Comparison of ENCODE assay signal across 28 mouse cellular contexts in genomic region chr5:37836267-37836646, GRCm38 (mm10). TPM values are rescaled to one million over a fixed set of nuclear protein-coding genes. Genes with fewer than 3 reads are reported as not detected.
DNase-seq lines count a peak whose midpoint lies in the region; ATAC-seq lines count a peak whose summit lies in the region.
"Had no signal": no experiment of that assay in that cellular context is flagged by ENCODE, and none has a peak within 500 bp of the region (broad histone marks: within the 10 kb centered on the region; RNA-seq: fewer than 3 reads in every experiment).

No protein-coding gene starts in this region.

- no peak overlapping the region for H3K27ac ChIP-seq in neural tube, embryonic 11.5 days (ENCODE audit: low read depth, low read length)
- H3K27ac ChIP-seq in hindbrain, embryonic 13.5 days: no peak overlapping the region
- no peak overlapping the region for H3K27ac ChIP-seq in midbrain, embryonic 15.5 days
- H3K27ac ChIP-seq: forebrain, embryonic 13.5 days; liver, embryonic 14.5 days; macrophage had no signal

- H3K36me3 ChIP-seq in neural tube, embryonic 11.5 days (ENCODE audit: control insufficient read depth, insufficient read depth, low read length): no peaks in the 10 kb centered on the region
- no peaks in the 10 kb centered on the region for H3K36me3 ChIP-seq in hindbrain, embryonic 13.5 days
- no peaks in the 10 kb centered on the region for H3K36me3 ChIP-seq in midbrain, embryonic 15.5 days (replicated peaks)

- H3K9ac ChIP-seq in neural tube, embryonic 11.5 days (ENCODE audit: low read length): no peak overlapping the region
- H3K9ac ChIP-seq in hindbrain, embryonic 13.5 days: no peak overlapping the region
- no peak overlapping the region for H3K9ac ChIP-seq in midbrain, embryonic 15.5 days
- H3K9ac ChIP-seq: forebrain, embryonic 13.5 days; liver, embryonic 14.5 days had no signal

- WGBS in neural tube, embryonic 11.5 days: 51% methylated on average over 3 of the region's 3 CpGs
- 32% methylated on average over 3 of the region's 3 CpGs for WGBS in hindbrain, embryonic 13.5 days
- 34% methylated on average over 3 of the region's 3 CpGs for WGBS in midbrain, embryonic 15.5 days

- peak; percentile 35; the same call in 1 of the 2 replicates for ATAC-seq in neural tube, embryonic 11.5 days (ENCODE audit: insufficient read depth, low FRiP score, low TSS enrichment)
- ATAC-seq in hindbrain, embryonic 13.5 days (ENCODE audit: low FRiP score): peak; percentile 30; the same call in 1 of the 2 replicates
- 0 out of 2 replicates have a peak, but pooled peaks have one; percentile 24 for ATAC-seq in midbrain, embryonic 15.5 days (replicated peaks)
- ATAC-seq: forebrain, embryonic 13.5 days; intestine, embryonic 16.5 days had no signal

- no peak for DNase-seq in neural tube, embryonic 11.5 days (ENCODE audit: low spot score)
- DNase-seq in neural tube, embryonic 10.5 days (ENCODE audit: extremely low spot score, low spot score): no peak
- no peak for DNase-seq in left cerebral cortex, adult 18-20 months (ENCODE audit: low spot score in 2 of 2)
- no peak for DNase-seq in thymus, postnatal 10 days (ENCODE audit: low spot score in 2 of 2)
- no peak for DNase-seq in testis, postnatal 10 days (ENCODE audit: low spot score)
- DNase-seq: adrenal gland, postnatal 36 days; cerebellum, adult 8-10 months; cerebellum, postnatal 25 days; gastrocnemius, postnatal 14 days; kidney, adult 9 months; kidney, postnatal 10 days; layer of hippocampus, adult 9-11 months; liver; lung, adult 2 months; lung, postnatal 10 days; spleen, adult 18-20 months; thymus, adult 18-20 months; thymus, postnatal 36 days had no signal

- peaks cover 49% of the 10 kb centered on the region for H3K27me3 ChIP-seq in neural tube, embryonic 11.5 days (ENCODE audit: control insufficient read depth, insufficient read depth, low read length)
- H3K27me3 ChIP-seq in hindbrain, embryonic 13.5 days: peaks cover 87% of the 10 kb centered on the region
- H3K27me3 ChIP-seq in midbrain, embryonic 15.5 days (replicated peaks): peaks cover 91% of the 10 kb centered on the region

- no peaks in the 10 kb centered on the region for H3K9me3 ChIP-seq in neural tube, embryonic 11.5 days (ENCODE audit: control insufficient read depth, low read length)
- no peaks in the 10 kb centered on the region for H3K9me3 ChIP-seq in hindbrain, embryonic 13.5 days
- no peaks in the 10 kb centered on the region for H3K9me3 ChIP-seq in midbrain, embryonic 15.5 days
- H3K9me3 ChIP-seq: forebrain, embryonic 13.5 days had no signal

- H3K4me2 ChIP-seq in neural tube, embryonic 11.5 days (ENCODE audit: low read depth): no peak overlapping the region
- H3K4me2 ChIP-seq in hindbrain, embryonic 13.5 days: no peak overlapping the region
- no peak overlapping the region for H3K4me2 ChIP-seq in midbrain, embryonic 15.5 days
- H3K4me2 ChIP-seq: forebrain, embryonic 13.5 days had no signal

- H3K4me3 ChIP-seq in neural tube, embryonic 11.5 days (ENCODE audit: low read depth, low read length): no peak overlapping the region
- H3K4me3 ChIP-seq in hindbrain, embryonic 13.5 days: no peak overlapping the region
- no peak overlapping the region for H3K4me3 ChIP-seq in midbrain, embryonic 15.5 days
- H3K4me3 ChIP-seq: forebrain, embryonic 13.5 days had no signal

- 0 out of 2 replicates have a peak, but pooled peaks cover 6% of the 10 kb centered on the region for H3K4me1 ChIP-seq in neural tube, embryonic 11.5 days (ENCODE audit: control insufficient read depth, insufficient read depth, low read length)
- peaks cover 21% of the 10 kb centered on the region for H3K4me1 ChIP-seq in hindbrain, embryonic 13.5 days (replicated peaks)
- peaks cover 10% of the 10 kb centered on the region for H3K4me1 ChIP-seq in midbrain, embryonic 15.5 days
- H3K4me1 ChIP-seq: forebrain, embryonic 13.5 days had no signal

RNA-seq across cellular contexts. Expression of gene Msx1, which starts 11.9 kb away (rescaled TPM):
- polyA plus RNA-seq in neural tube, embryonic 11.5 days (2014; fragmentation: Nextera tagmentation; extraction: Ambion mirVana): 55.2 and 56.5 TPM in 2 replicates
- polyA plus RNA-seq in hindbrain, embryonic 13.5 days (2015; fragmentation: Nextera tagmentation; extraction: Ambion mirVana): 28.6 and 59.6 TPM in 2 replicates
- 15.5 and 17.2 TPM in 2 replicates for polyA plus RNA-seq in midbrain, embryonic 15.5 days (2015; fragmentation: Nextera tagmentation; extraction: Ambion mirVana)
- 1 to 10 TPM; 4.5 to 4.9 TPM for total RNA-seq in left cerebral cortex, adult 18-20 months (2021)
- total RNA-seq: granulocyte monocyte progenitor cell, adult 5-6 weeks; megakaryocyte-erythroid progenitor cell, adult 5-6 weeks; MEL; neutrophil, adult 5-6 weeks had no signal
- polyA plus RNA-seq: macrophage had no signal
